Mouse (Mus musculus) liver, embryonic 16.5 days (tissue): ENCODE measurements at regions not wholly inside any gene's neighbourhood (a gene's known extent, or its start where the extent isn't known, plus 50 kb on each side); places are given as distances from the start of the nearest gene placed in this dataset.
"Not testable (repeated sequence)": the region's sequence is repeated elsewhere in the genome, so short reads cannot be mapped to it uniquely, and the experiment has no call there.

Experiments used
- ATAC-seq: fragments of 200-750 bp; cut with Nextera tagmentation; 2 replicates; pipeline ENCODE4 v1.8.0; 2017; ENCODE audit warnings: low read depth, mild to moderate bottlenecking, moderate number of reproducible peaks, moderate library complexity
- H3K27ac ChIP-seq: fragments of 300-500 bp; sonication (generic); 2 replicates; pipeline ENCODE4 v1.5.1; 2014; ENCODE audit warnings: mild to moderate bottlenecking, low read length
- H3K27me3 ChIP-seq: fragments of 300-500 bp; sonication (generic); 2 replicates; pipeline ENCODE4 v1.6.1; 2014; ENCODE audit warnings: low read depth, low read length, mixed read lengths; ENCODE audit not compliant: control insufficient read depth, insufficient read depth
- H3K36me3 ChIP-seq: fragments of 300-500 bp; sonication (generic); 2 replicates; pipeline ENCODE4 v1.6.1; 2014; ENCODE audit warnings: mild to moderate bottlenecking; ENCODE audit not compliant: control insufficient read depth, insufficient read depth
- H3K4me1 ChIP-seq: fragments of 300-500 bp; sonication (generic); 2 replicates; pipeline ENCODE4 v1.6.1; 2014; ENCODE audit warnings: low read depth, low read length, mixed read lengths; ENCODE audit not compliant: control insufficient read depth
- H3K4me2 ChIP-seq: fragments of 300-500 bp; sonication (generic); 2 replicates; pipeline ENCODE4 v1.6.1; 2014; ENCODE audit warnings: low read depth, low read length, mixed read lengths
- H3K4me3 ChIP-seq: fragments of 300-500 bp; sonication (generic); 2 replicates; pipeline ENCODE4 v1.5.1; 2014; ENCODE audit warnings: low read depth, mild to moderate bottlenecking, low read length
- H3K9ac ChIP-seq: fragments of 300-500 bp; sonication (generic); 2 replicates; pipeline ENCODE4 v1.6.1; 2014; ENCODE audit warnings: low read depth, low read length
- H3K9me3 ChIP-seq: fragments of 300-500 bp; sonication (generic); replicated peaks from 2 replicates; pipeline ENCODE4 v1.6.1; 2016; ENCODE audit warnings: low read length; ENCODE audit not compliant: control insufficient read depth
- WGBS: fragments of 180-500 bp; shearing (Covaris S2); extraction: QIAGEN DNeasy Blood & Tissue Kit; methylation state at CpG from one replicate; pipeline ENCODE4 v1.1.7; 2014; ENCODE audit not compliant: insufficient replicate concordance; 5-methylcytosine and 5-hydroxymethylcytosine counted together

- Histone ChIP-seq H3K4me2 (no peak overlapping the region), H3K4me3 (no peak overlapping the region), H3K9ac (no peak overlapping the region), H3K9me3 (no peaks in the 10 kb centered on the region), H3K4me1 (no peaks in the 10 kb centered on the region), H3K27ac (no peak overlapping the region), H3K27me3 (no peaks in the 10 kb centered on the region), H3K36me3 (no peaks in the 10 kb centered on the region)
- WGBS: 61% methylated on average over 8 of the region's 8 CpGs
- no peak for ATAC-seq
These were observed 60.3 kb upstream of the Akap13 start for GRCm38 (mm10) chr7:75394866-75395580.

- WGBS: 23% methylated on average over 7 of the region's 7 CpGs
- Histone ChIP-seq H3K9ac (no peak overlapping the region), H3K4me1 (no peaks in the 10 kb centered on the region), H3K36me3 (no peaks in the 10 kb centered on the region), H3K27me3 (no peaks in the 10 kb centered on the region), H3K4me2 (no peak overlapping the region), H3K9me3 (no peaks in the 10 kb centered on the region), H3K4me3 (no peak overlapping the region), H3K27ac (no peak overlapping the region)
- ATAC-seq: no peak
These were observed 57.8 kb upstream of the Akap13 start for GRCm38 (mm10) chr7:75397559-75397958.

- H3K4me2 ChIP-seq: not testable (repeated sequence)
- 74% methylated on average over 2 of the region's 2 CpGs for WGBS
These were observed 56.9 kb upstream of the Akap13 start for GRCm38 (mm10) chr7:75398480-75398879.

GRCm38 (mm10) chr7:75398904-75399724 lies 56.2 kb upstream of the Akap13 start:
- WGBS: 34% methylated on average over 7 of the region's 7 CpGs
- Histone ChIP-seq H3K4me2 (no peak overlapping the region), H3K9ac (no peak overlapping the region), H3K27me3 (no peaks in the 10 kb centered on the region), H3K9me3 (no peaks in the 10 kb centered on the region), H3K4me1 (no peaks in the 10 kb centered on the region), H3K4me3 (no peak overlapping the region), H3K27ac (no peak overlapping the region), H3K36me3 (no peaks in the 10 kb centered on the region)
- 0 out of 2 replicates have a peak, but pooled peaks have one; percentile 47 for ATAC-seq

More at GRCm38 (mm10) chr7:75398480-75398879, 56.9 kb upstream of the Akap13 start:
- not testable (repeated sequence) for H3K36me3 ChIP-seq, H3K27me3 ChIP-seq, H3K9me3 ChIP-seq, H3K4me3 ChIP-seq, ATAC-seq, H3K4me1 ChIP-seq, H3K27ac ChIP-seq, H3K9ac ChIP-seq

- H3K4me3 ChIP-seq: no peak overlapping the region
- H3K4me1 ChIP-seq: no peaks in the 10 kb centered on the region
- no peaks in the 10 kb centered on the region for H3K9me3 ChIP-seq
- no peak overlapping the region for H3K9ac ChIP-seq
- ATAC-seq: no peak
- H3K27ac ChIP-seq: no peak overlapping the region
- no peaks in the 10 kb centered on the region for H3K36me3 ChIP-seq
- H3K4me2 ChIP-seq: no peak overlapping the region
- no peaks in the 10 kb centered on the region for H3K27me3 ChIP-seq
- WGBS: 61% methylated on average over 2 of the region's 2 CpGs
These were observed 54.9 kb upstream of the Akap13 start for GRCm38 (mm10) chr7:75400471-75400870.

- no peak for ATAC-seq
- WGBS: 59% methylated on average over 3 of the region's 3 CpGs
These were observed 50.4 kb upstream of the Akap13 start for GRCm38 (mm10) chr7:75404955-75405354.

More at GRCm38 (mm10) chr7:75404955-75405354, 50.4 kb upstream of the Akap13 start:
- no peaks in the 10 kb centered on the region for H3K27me3 ChIP-seq
- H3K27ac ChIP-seq: no peak overlapping the region
- no peak overlapping the region for H3K4me3 ChIP-seq
- H3K9me3 ChIP-seq: no peaks in the 10 kb centered on the region
- no peaks in the 10 kb centered on the region for H3K4me1 ChIP-seq
- H3K9ac ChIP-seq: no peak overlapping the region
- no peaks in the 10 kb centered on the region for H3K36me3 ChIP-seq
- no peak overlapping the region for H3K4me2 ChIP-seq
